Mouse (Mus musculus): ENCODE measurements at regions not wholly inside any gene's neighbourhood (a gene's known extent, or its start where the extent isn't known, plus 50 kb on each side); places are given as distances from the start of the nearest gene placed in this dataset.

DNA sequence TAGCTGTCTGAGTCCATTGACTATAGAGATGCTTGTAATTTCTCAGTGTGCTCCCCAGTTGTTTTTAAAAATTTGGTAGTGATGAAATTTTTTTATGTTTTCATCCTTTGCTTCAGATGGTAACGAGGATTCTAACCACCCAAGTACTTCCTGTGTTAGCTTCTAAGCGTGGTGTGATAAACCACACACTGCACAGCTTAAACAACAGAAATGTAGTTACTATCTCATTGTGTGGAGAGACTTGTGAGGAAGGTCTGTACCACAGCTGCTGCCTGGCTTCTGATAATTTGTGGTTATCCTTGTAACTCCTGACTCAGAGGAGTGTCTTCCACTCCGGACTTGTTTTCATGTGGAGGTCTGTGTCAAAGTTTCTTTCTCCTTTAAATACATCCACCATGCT lies 102.3 kb downstream of the Aldh8a1 start:
- no peak for ATAC-seq (replicated peaks; ENCODE audit: insufficient number of reproducible peaks, low FRiP score, low TSS enrichment, poor library complexity, severe bottlenecking)

DNA sequence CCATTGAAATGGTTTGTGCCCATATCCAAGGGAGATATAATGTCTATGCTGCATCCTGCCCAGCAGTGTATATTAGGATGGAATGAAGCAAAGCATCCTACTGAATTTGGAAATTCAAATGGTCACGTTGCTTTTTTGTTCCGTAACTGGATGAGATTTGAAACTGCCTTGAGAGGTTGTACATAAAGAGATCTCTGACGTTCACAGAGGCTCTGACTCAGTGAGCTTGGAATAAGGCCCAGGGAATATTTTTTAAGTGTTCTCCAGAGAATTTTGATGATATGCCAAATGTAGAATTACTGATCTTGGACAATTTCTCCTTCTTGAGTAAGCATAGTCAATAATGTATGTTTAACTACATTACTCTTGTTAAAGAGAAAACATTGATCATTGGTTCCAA lies 104.2 kb downstream of the Aldh8a1 start:
- ATAC-seq (replicated peaks; ENCODE audit: insufficient number of reproducible peaks, low FRiP score, low TSS enrichment, poor library complexity, severe bottlenecking): no peak

DNA sequence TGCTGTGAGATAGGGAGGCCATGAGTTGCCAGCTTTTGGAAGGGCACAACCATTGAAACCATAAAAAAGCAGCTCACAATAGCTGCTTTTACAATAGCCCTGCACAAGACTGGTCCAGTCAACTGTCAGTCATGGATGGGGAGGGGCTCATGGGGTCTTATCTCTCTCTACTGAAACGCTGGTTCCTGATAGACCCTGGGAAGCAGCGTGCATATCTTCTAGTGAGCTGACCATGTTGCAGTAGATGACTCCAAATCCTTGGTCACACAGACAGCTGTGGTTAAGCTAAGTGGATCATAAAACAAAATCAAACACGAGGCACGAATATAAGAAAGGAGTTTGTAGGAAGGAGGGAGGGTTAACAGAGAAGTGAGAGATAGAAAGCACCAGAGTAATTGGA lies 105.0 kb downstream of the Aldh8a1 start:
- no peak for ATAC-seq (replicated peaks; ENCODE audit: insufficient number of reproducible peaks, low FRiP score, low TSS enrichment, poor library complexity, severe bottlenecking)

DNA sequence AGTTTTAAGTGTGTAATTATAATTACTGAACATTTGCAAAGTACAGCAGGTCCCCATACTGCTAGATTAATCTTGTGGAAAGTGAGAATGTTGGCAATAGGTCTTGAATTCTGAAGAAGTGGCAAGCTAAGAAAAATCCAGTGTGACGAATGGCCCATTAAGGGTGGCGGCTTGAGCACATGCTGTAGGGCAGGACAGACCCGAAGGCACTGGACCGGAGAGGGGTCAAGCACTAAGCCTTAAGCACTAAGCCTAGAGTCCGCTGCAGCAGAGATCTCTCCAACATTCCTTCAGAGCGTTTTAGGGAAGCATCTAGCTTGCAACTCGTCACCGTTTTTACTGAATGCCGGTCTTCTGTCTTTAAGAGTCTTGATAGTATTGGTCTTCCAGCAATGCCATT lies 105.6 kb downstream of the Aldh8a1 start:
- no peak for ATAC-seq (replicated peaks; ENCODE audit: insufficient number of reproducible peaks, low FRiP score, low TSS enrichment, poor library complexity, severe bottlenecking)

DNA sequence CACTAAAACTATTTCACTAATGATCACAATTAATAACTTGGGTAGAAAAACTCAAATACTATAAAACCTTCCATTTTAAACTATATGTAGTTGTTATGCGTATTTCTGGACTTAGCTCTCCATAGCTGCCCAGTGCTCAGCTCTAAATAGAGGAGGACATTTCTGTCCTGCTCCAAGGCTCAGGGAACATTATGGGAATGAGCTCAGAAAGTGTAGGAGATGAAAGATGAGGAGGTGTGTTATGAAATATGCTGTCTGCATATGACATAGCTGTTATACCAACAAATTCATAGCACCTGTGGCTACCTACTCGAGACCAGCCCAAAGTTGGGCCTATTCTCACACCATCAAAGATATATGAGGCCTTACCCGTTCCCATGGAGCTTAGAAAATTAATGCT lies 106.3 kb downstream of the Aldh8a1 start:
- ATAC-seq (replicated peaks; ENCODE audit: insufficient number of reproducible peaks, low FRiP score, low TSS enrichment, poor library complexity, severe bottlenecking): no peak

DNA sequence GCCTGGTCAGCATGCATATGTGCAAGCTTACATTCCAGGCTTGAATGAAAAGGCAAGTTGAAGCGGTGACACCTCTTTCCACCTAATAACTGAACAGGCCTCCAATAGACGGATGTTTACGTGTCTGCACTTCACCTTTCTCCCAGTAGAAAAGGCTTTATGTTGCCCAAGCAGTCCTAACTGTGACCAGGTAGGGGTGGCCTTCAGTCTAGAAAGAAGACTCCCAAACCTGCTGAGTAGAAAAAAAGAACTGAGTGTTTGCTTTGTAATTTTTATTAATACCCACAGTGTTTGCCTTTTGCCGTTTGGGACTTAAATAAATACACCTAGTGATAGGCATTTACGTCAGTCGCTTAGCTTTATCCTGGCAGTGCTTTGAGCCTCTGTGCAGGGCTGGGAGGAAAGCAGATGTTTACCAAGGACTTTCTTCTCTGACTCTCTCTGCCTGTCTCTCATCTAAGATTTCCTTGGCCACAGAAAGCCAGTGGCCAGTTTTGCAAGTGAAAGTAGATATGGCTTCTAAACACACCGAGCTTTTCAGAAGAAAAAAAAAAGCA lies 104.5 kb upstream of the 1700020N01Rik start:
- no peak for ATAC-seq (replicated peaks; ENCODE audit: insufficient number of reproducible peaks, low FRiP score, low TSS enrichment, poor library complexity, severe bottlenecking)

DNA sequence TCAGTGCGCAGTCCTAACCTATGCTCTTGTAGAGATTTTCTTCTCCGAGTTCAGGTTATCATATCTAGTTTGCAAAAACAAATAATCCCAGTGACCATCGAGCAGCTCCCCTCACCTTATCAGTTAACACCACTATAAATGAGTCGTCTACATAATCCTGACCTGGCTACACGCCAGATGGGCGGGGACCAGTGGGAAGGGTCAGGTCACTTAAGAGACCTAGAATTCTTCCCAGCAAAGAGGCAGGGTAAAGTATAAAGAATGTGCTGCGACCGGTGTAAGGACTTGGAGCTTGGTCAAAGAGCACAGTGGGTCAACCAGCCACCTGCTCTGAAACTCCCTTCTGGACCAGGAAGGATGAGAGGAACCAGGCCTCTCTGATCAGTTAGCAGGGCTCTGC lies 102.0 kb upstream of the 1700020N01Rik start:
- ATAC-seq (replicated peaks; ENCODE audit: insufficient number of reproducible peaks, low FRiP score, low TSS enrichment, poor library complexity, severe bottlenecking): no peak

DNA sequence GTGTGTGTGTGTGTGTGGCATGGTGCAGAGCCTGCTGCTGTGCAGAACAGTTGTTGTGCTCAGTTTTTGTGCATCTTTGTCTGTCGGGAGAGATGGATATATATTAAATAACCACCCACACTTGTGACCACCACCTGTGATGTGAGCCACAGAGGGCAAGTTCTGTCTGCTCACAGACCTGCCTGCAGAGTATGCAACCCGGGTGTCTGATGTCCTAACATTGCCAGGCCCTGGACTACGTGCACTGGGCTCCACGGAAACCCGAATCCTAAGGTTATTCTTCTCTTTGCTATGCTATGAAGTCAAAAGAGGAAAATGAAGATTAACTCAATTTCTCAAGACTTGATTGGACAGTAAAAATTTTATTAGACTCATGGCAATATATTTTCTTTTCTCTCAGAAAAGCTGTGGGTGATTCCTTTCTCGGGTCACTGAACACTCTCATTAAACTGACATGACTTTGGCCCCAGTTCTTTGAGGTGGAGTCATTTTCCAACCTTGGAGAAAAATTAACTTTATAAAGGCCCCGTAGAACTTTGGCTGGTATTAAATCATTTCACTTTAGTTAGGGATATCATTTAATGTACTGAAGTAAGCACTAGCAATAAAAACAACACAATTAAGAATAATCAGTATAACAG lies 100.6 kb upstream of the 1700020N01Rik start:
- no peak for ATAC-seq (replicated peaks; ENCODE audit: insufficient number of reproducible peaks, low FRiP score, low TSS enrichment, poor library complexity, severe bottlenecking)

DNA sequence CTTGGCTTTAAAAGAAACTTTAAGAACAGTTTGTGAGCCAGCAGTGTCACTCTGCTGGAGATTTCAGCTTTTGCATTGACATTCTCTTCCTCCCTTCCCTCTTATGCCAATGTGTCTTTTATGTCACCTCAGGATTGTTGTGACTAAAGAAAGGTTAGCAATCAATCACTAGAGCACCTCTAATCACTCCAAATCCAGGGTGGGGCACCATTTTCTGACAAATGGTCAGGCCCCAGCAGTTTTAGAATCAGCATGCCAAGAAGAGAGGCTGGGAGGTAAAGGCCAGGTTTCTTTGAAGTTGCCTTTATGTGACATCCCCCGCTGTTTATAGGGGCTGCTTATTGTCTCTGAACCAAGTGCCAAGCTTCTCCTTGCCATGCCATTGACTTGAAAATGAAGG lies 98.4 kb upstream of the 1700020N01Rik start:
- no peak for ATAC-seq (replicated peaks; ENCODE audit: insufficient number of reproducible peaks, low FRiP score, low TSS enrichment, poor library complexity, severe bottlenecking)

DNA sequence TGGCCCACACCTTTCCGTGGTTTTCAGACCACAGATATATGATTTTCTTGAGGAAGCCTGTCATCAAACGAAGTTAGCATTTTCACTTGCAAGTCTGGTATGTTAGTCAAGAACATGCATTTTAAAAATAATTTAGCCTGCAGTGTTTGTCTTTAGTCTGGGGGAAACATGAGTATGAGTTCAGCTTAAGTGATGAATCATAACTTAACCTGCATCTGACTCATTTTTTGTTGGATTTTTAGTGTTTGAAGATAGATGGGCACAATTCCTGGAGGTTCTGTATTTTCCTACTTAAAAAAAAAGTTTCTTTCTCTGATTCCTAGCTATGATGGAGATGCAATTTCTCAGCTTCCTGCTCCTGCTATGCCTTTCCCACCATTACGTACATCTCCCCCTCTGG lies 95.8 kb upstream of the 1700020N01Rik start:
- ATAC-seq (replicated peaks; ENCODE audit: insufficient number of reproducible peaks, low FRiP score, low TSS enrichment, poor library complexity, severe bottlenecking): no peak

DNA sequence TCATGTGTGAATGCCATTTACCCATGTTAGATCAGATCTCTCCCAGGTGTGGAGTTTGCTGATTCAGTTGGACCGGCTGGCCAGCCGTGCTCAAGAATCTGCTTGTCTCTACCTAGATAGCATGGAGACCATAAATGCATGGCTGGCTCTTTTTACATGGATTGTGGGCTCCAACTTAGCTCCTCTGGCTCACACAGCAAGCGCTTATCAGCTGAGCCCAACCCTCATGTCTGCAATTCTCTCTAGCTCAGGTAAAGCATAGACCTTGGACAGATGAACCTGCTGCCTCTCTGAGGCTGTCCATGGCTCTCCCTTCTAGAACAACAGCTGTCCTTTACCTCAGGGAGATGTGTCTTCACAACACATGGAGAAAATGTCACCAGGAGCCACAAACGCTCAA lies 94.8 kb upstream of the 1700020N01Rik start:
- no peak for ATAC-seq (replicated peaks; ENCODE audit: insufficient number of reproducible peaks, low FRiP score, low TSS enrichment, poor library complexity, severe bottlenecking)

DNA sequence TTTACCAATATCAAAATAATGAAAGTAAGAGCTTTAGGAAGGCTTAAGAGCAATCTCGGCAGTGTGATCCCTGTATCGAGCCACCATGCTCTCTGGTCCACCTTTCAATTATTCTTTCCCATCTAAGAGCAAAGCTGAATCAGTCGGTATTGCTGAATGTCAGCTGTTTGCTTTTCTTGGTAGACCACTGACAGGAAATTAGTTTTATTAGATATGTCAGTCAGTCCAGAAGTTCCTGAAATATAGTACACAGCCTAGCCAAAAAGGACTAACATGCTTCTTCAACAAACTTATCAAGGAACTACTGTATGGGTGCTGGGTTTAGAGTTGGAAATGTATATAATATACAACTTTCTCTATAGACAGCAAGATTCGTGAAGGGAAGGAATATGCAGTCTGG lies 91.3 kb upstream of the 1700020N01Rik start:
- ATAC-seq (replicated peaks; ENCODE audit: insufficient number of reproducible peaks, low FRiP score, low TSS enrichment, poor library complexity, severe bottlenecking): no peak

DNA sequence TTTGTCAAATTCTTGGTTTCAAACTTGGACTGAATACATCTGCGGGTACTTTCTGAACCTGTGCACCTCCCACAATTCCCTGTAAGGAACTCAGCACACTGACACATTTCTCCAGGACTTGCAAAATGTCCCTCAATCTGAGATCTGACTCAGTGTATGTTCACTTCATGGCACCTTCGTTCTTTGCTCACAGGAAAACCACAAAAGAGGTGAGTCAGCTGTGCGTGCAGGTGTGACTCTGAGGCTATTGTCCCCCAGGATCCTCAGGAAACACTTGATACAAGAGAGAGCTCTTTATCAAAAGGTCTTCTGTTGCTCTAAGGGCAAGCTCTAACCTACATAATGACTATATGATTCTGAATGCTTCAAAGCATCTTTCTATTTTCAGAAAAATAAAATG lies 88.5 kb upstream of the 1700020N01Rik start:
- ATAC-seq (replicated peaks; ENCODE audit: insufficient number of reproducible peaks, low FRiP score, low TSS enrichment, poor library complexity, severe bottlenecking): no peak

DNA sequence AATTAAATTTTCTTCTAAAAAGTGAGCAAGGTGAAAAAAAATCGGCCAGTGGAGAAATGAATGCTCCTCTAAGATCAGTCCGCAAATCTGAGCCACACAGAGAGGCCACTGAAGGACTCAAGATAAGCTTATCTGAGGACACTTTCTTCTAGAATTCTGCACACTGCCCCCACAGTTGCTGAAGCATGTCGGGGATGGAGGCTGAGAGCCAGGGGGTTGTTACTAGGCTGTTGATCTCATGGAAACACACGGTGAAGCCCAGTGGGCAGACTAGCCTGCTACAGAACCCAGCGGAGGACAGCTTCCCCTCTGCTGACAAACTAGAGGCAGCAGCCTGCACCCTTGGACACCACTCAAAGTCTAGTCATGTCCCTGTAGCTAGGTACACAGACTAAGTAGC lies 81.6 kb upstream of the 1700020N01Rik start:
- no peak for ATAC-seq (replicated peaks; ENCODE audit: insufficient number of reproducible peaks, low FRiP score, low TSS enrichment, poor library complexity, severe bottlenecking)

DNA sequence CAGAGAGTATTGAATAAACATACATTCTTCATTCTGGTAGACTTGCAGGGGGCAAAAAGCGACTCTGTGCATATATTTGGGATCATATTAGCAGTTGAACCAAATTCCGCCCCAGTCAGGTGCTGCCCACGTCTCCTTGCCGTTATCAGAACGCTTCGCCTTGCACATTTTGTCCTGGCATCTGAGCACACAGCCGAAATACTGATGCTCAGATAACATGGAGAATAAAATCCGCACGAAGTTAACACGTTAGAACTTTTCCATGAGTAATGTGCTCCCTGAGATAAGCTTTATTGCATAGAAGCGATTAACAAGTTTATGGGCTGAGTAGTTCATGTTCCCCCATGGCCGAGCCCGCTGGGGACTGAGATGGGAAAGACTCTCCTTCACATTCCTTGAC lies 80.5 kb upstream of the 1700020N01Rik start:
- no peak for ATAC-seq (replicated peaks; ENCODE audit: insufficient number of reproducible peaks, low FRiP score, low TSS enrichment, poor library complexity, severe bottlenecking)

DNA sequence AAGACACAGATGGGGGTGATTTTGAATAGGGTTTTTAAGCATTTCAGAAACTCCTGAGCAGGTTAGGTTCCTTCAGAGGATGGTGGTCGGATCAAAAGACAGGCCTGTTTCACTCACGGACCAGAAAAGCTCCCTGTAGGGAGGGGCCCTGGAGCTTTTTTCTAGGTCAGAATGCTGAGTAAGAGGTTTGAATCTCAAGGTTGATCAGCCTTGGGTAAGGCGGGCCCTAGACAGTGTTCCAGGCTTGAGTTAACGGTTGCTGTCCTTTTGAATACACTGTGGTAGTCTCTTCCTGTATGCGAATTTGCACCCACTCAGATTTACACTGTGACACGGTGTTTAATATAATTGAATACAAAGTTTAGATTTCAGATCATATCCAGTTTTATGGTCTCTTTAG lies 75.2 kb upstream of the 1700020N01Rik start:
- no peak for ATAC-seq (replicated peaks; ENCODE audit: insufficient number of reproducible peaks, low FRiP score, low TSS enrichment, poor library complexity, severe bottlenecking)

DNA sequence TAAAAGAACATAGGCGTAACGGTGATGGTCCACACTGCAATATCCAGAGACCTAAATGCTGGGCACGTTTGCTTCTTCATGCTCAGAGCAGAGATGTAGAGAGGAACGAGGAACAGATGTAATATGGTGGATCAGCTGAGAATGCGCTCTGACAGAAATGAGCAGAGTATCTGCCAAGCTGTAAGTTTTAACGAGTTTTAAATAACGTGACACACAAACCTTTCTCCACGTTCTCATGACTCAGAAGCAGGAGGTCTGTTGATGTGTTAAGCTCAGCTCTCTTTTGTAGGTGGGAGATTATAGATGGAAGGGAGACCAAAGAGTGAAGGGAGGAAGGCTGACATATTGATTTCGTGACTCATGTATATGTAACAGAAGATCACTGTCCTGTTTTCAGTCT lies 72.1 kb upstream of the 1700020N01Rik start:
- no peak for ATAC-seq (replicated peaks; ENCODE audit: insufficient number of reproducible peaks, low FRiP score, low TSS enrichment, poor library complexity, severe bottlenecking)

DNA sequence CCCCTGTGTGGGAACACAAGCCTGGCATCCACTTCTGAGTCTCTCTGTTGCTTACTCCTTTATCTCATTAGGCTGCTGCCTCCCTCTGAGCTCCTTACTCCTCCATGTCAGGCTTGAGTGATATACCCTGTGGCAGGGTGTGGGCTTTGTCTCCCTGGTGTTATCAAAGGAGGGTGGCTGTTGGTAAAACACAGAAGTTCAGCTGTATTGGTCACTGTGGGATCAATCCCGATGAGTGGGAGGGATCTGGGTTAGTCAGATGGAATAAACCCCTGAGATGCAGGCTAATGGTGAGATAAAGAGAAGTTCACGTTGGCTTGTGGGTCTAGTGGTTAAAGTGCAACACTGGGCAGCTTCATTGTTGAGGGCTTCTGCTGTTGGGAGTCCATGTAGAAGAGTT lies 67.4 kb upstream of the 1700020N01Rik start:
- no peak for ATAC-seq (replicated peaks; ENCODE audit: insufficient number of reproducible peaks, low FRiP score, low TSS enrichment, poor library complexity, severe bottlenecking)

DNA sequence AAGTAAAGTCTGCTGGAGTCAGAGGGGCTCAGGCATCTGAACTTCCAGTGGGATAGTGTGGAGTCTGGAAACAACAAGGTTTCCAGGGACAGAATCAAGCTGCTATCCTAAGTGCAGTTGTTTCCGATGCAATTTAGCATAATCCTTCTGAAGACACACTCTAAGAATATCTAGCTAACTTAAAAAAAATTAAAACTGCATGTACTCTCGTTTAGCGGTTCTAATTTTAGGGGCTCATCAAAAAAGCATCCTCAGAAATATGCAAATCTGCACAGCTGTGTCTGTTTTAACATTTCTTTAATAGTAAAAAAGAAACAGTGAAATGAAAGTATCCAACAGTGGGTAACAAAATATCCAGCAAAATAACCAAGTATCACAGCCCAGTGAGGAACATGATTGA lies 64.5 kb upstream of the 1700020N01Rik start:
- no peak for ATAC-seq (replicated peaks; ENCODE audit: insufficient number of reproducible peaks, low FRiP score, low TSS enrichment, poor library complexity, severe bottlenecking)

DNA sequence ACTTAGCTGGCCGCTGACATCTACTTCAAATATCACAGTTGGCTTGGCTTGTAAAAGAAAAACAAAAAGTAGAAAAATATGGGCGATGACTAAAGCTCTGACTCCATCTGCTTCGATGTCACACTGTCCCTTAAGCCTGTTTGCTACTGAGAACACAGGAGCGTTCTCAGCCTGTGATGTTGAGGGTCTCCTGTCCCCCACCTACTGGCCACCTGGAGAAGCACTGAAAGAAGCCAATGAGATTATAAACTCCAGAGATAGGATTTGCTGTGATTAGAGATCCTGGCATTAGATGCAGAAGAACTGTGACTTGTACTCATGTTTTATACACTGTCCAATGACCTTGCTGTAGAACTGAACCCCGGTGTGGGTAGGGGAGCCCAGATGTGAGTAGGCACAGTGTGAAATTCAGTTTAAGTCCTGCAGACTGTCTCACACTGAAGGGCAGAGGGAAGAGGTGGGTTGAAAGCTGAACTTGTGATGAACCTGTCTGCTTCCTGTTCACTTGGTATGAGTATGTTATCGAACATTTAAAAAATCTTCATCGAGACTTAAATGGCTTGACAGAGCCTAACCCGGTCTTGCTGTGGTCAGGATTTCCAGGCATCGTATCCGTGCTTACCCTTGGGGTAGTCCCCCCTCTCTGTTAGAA lies 63.7 kb upstream of the 1700020N01Rik start:
- ATAC-seq (replicated peaks; ENCODE audit: insufficient number of reproducible peaks, low FRiP score, low TSS enrichment, poor library complexity, severe bottlenecking): no peak

DNA sequence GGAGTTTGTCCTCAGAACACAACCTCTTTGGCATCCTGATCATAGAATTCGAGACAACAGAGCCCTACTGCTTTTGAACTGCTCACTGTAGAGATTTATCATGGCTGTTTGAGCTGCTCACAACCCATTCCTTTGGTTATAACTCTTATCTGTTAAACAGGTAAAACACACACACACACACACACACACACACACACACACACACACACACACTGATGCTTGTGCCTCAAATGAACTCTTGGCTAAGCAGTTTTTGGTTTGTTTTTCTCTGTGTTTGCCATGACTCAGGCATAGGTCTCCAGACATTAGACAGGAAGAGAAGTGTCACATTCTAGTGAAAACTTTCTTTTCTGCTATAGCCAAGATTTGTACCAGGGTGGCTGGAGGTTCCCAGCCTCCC lies 60.8 kb upstream of the 1700020N01Rik start:
- no peak for ATAC-seq (replicated peaks; ENCODE audit: insufficient number of reproducible peaks, low FRiP score, low TSS enrichment, poor library complexity, severe bottlenecking)
